Mouse (Mus musculus) erythroblast, embryonic 14.5 days (primary cell): ENCODE results near the gene Eng.

Source experiments
- GATA1 ChIP-seq: IDR thresholded peaks from 2 replicates; pipeline ENCODE4 v1.6.1; 2012; ENCODE audit warnings: low read length, inconsistent platforms, mixed read lengths
- TAL1 ChIP-seq: IDR thresholded peaks from 3 replicates; pipeline ENCODE4 v1.6.1; 2012; ENCODE audit warnings: low read length, inconsistent platforms, mixed read lengths

GRCm38 (mm10) chr2:32685807-32686206, 39.4 kb downstream of the Eng start:
- TF ChIP-seq GATA1 (no peak), TAL1 (no peak)
